11 mouse cellular contexts compared by ENCODE assay signal in genomic region chr8:12501824-12502223, GRCm38 (mm10).
A peak's percentile ranks its signal among the peaks of the same experiment; 100 is the strongest.
DNase-seq lines count a peak whose midpoint lies in the region; ATAC-seq and TF ChIP-seq lines count a peak whose summit lies in the region.
"Had no signal": no experiment of that assay in that cellular context is flagged by ENCODE, and none has a peak within 500 bp of the region (broad histone marks: within the 10 kb centered on the region; RNA-seq: fewer than 3 reads in every experiment).

No protein-coding gene starts in this region.

- no peak for DNase-seq in heart, postnatal 25 days (ENCODE audit: low spot score)
- no peak for DNase-seq in ES-E14 (ENCODE audit: low read depth, low spot score)
- DNase-seq in hindbrain, embryonic 10.5 days (ENCODE audit: low spot score): no peak
- peak; percentile 91 for DNase-seq in midbrain, embryonic 11.5 days (ENCODE audit: low spot score, missing footprints)
- no peak for DNase-seq in cerebellum, adult 9-11 months
- DNase-seq in thymus, postnatal 14 days: no peak
- DNase-seq in layer of hippocampus, postnatal 14 days (ENCODE audit: low spot score in 2 of 2): no peak
- DNase-seq: adrenal gland, postnatal 36 days; heart, postnatal 4 days; spleen, adult 18-20 months had no signal

- 5% methylated on average over 11 of the region's 11 CpGs for WGBS in heart, embryonic 13.5 days
- WGBS in hindbrain, embryonic 10.5 days: 2% methylated on average over 11 of the region's 11 CpGs
- WGBS in midbrain, embryonic 11.5 days: 3% methylated on average over 11 of the region's 11 CpGs

- H3K27ac ChIP-seq in heart, embryonic 13.5 days (replicated peaks): no peak overlapping the region
- H3K27ac ChIP-seq in ES-E14 (ENCODE audit: insufficient read depth, low read depth, low read length, poor library complexity, severe bottlenecking): peak overlapping the region; percentile 40; the same call in 1 of the 2 replicates
- peak overlapping the region; percentile 87 for H3K27ac ChIP-seq in hindbrain, embryonic 10.5 days
- 0 out of 2 replicates have a peak overlapping the region, but pooled peaks have one; percentile 10 for H3K27ac ChIP-seq in midbrain, embryonic 11.5 days (ENCODE audit: low read depth, low read length)

- no peak for ATAC-seq in heart, embryonic 13.5 days (ENCODE audit: extremely low read depth, insufficient number of reproducible peaks, low FRiP score, low TSS enrichment)
- no peak for ATAC-seq in midbrain, embryonic 11.5 days (ENCODE audit: low FRiP score)

- intact Hi-C loops in heart, postnatal 25 days (cut with DNase I): no loop called here

- H3K9me3 ChIP-seq in heart, embryonic 13.5 days: no peaks in the 10 kb centered on the region
- H3K9me3 ChIP-seq in ES-E14 (ENCODE audit: control insufficient read depth, insufficient read depth, low read depth, low read length): no peaks in the 10 kb centered on the region
- H3K9me3 ChIP-seq in hindbrain, embryonic 10.5 days: no peaks in the 10 kb centered on the region
- H3K9me3 ChIP-seq in midbrain, embryonic 11.5 days (ENCODE audit: control insufficient read depth, low read length): no peaks in the 10 kb centered on the region

- H3K4me3 ChIP-seq in heart, embryonic 13.5 days: peak overlapping the region; percentile 46
- H3K4me3 ChIP-seq in ES-E14 (ENCODE audit: insufficient read depth in 1 of 2, low read depth in 1 of 2, low read length in 2 of 2, poor library complexity in 1 of 2, severe bottlenecking in 1 of 2): peak overlapping the region in 1 of 2 experiments; percentile 13; a peak in 1 of 4 replicates
- H3K4me3 ChIP-seq in hindbrain, embryonic 10.5 days: peak overlapping the region; percentile 43
- no peak overlapping the region for H3K4me3 ChIP-seq in midbrain, embryonic 11.5 days (ENCODE audit: low read depth, low read length)

- in situ Hi-C loops in ES-E14 (cut with MboI; ENCODE audit: low sequenced_read_pairs in 2 of 2, unreplicated experiment in 2 of 2): no loop called here

- H3K36me3 ChIP-seq in heart, embryonic 13.5 days: no peaks in the 10 kb centered on the region
- H3K36me3 ChIP-seq in ES-E14 (ENCODE audit: control insufficient read depth, insufficient read depth, low read length, poor library complexity, severe bottlenecking): no peaks in the 10 kb centered on the region
- no peaks in the 10 kb centered on the region for H3K36me3 ChIP-seq in hindbrain, embryonic 10.5 days
- no peaks in the 10 kb centered on the region for H3K36me3 ChIP-seq in midbrain, embryonic 11.5 days (ENCODE audit: control insufficient read depth, insufficient read depth, low read length)

- H3K4me1 ChIP-seq in heart, embryonic 13.5 days: peaks cover 13% of the 10 kb centered on the region
- H3K4me1 ChIP-seq in ES-E14 (ENCODE audit: control insufficient read depth in 2 of 2, insufficient read depth in 2 of 2, low read length in 2 of 2, poor library complexity in 1 of 2): peaks cover 20 to 48% of the 10 kb centered on the region in 2 experiments
- peaks cover 79% of the 10 kb centered on the region for H3K4me1 ChIP-seq in hindbrain, embryonic 10.5 days (replicated peaks)
- H3K4me1 ChIP-seq in midbrain, embryonic 11.5 days (ENCODE audit: control insufficient read depth, insufficient read depth, low read length): peaks cover 52% of the 10 kb centered on the region

- peaks cover 96% of the 10 kb centered on the region for H3K27me3 ChIP-seq in heart, embryonic 13.5 days (replicated peaks)
- H3K27me3 ChIP-seq in hindbrain, embryonic 10.5 days (ENCODE audit: insufficient read depth, poor library complexity, severe bottlenecking): peaks cover 82% of the 10 kb centered on the region
- peaks cover 8% of the 10 kb centered on the region for H3K27me3 ChIP-seq in midbrain, embryonic 11.5 days (ENCODE audit: control insufficient read depth, insufficient read depth, low read length)

- peak overlapping the region; percentile 73 for H3K4me2 ChIP-seq in heart, embryonic 13.5 days
- H3K4me2 ChIP-seq in midbrain, embryonic 11.5 days: peak overlapping the region; percentile 37

- no peak overlapping the region for H3K9ac ChIP-seq in heart, embryonic 13.5 days
- no peak overlapping the region for H3K9ac ChIP-seq in ES-E14 (ENCODE audit: insufficient read depth, low read depth, low read length, poor library complexity, severe bottlenecking)
- H3K9ac ChIP-seq in midbrain, embryonic 11.5 days (ENCODE audit: low read length): no peak overlapping the region

TF ChIP-seq in ES-E14, 5 proteins besides CTCF, POLR2A, EP300 and RAD21:
- TF ChIP-seq ZC3H11A (IDR thresholded peaks at IDR 0.05; ENCODE audit: borderline replicate concordance, low read depth, low read length) (no peak), ZNF384 (IDR thresholded peaks at IDR 0.05; ENCODE audit: low read depth, low read length) (no peak), MAFK (IDR thresholded peaks at IDR 0.05; ENCODE audit: insufficient read depth, low read depth, low read length) (no peak), CHD2 (IDR thresholded peaks at IDR 0.05; ENCODE audit: low read depth, low read length) (no peak), HCFC1 (IDR thresholded peaks at IDR 0.05; ENCODE audit: borderline replicate concordance, insufficient read depth, low read length) (no peak)
